Mouse (Mus musculus): ENCODE measurements around the gene Zfyve28. TPM values are rescaled to one million over a fixed set of nuclear protein-coding genes. Genes with fewer than 3 reads are reported as not detected.

Gene Zfyve28
- polyA plus RNA-seq, 1 experiment = not detected

DNA sequence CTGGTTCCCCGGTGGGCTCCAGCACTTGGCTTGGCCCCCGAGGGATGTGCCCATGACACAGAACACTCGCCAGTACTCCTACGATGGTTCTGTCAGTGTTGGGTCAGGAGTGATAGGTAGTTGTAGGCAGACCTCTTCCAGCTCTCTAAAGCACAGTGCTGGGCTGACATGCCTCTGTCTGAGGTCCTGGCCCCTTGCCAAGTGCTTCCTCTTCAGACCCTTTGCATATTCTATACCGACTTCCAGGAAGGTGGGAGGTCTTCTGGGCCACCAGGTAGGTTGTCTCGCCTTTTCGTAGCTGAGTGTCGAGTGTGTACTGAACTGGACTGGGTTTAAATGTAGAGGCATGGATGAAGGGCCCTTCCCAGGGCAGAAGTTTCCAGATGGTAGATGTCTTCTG is 74.6 kb downstream of the Zfyve28 start:
- Histone ChIP-seq H3K4me1 (ENCODE audit: control insufficient read depth) (no peaks in the 10 kb centered on the region), H3K36me3 (ENCODE audit: control insufficient read depth) (no peaks in the 10 kb centered on the region), H3K4me3 (replicated peaks) (no peak overlapping the region), H3K27me3 (ENCODE audit: control insufficient read depth) (no peaks in the 10 kb centered on the region), H3K9me3 (ENCODE audit: control insufficient read depth, low read length) (no peaks in the 10 kb centered on the region)
- TF ChIP-seq GATA1 (IDR thresholded peaks at IDR 0.05; ENCODE audit: low read length) (no peak), TAL1 (IDR thresholded peaks at IDR 0.05; ENCODE audit: low read length) (no peak)

DNA sequence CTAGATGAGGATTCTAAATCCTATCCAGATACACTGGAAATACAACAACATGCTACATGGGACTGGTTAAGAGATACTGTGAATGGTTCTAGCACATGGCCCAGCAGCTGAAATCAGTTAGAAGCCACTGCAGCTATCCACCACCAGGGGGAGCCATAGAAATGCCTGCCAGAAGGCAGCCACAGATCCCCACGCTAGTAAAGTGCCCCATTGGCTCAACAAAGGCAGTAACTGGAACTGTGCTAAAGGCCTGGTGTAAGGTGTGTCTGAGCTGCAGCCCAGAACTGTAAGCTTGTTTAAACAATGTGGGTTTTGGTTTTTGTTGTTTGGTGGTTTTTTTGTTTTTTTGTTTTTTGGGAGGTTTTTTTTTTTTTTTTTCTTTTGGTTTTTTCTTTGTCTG is 78.0 kb downstream of the Zfyve28 start:
- TF ChIP-seq GATA1 (IDR thresholded peaks at IDR 0.05; ENCODE audit: low read length) (no peak), TAL1 (IDR thresholded peaks at IDR 0.05; ENCODE audit: low read length) (no peak)
- no peaks in the 10 kb centered on the region for H3K9me3 ChIP-seq (ENCODE audit: control insufficient read depth, low read length)
- H3K36me3 ChIP-seq (ENCODE audit: control insufficient read depth) = no peaks in the 10 kb centered on the region
- H3K27me3 ChIP-seq (ENCODE audit: control insufficient read depth) = no peaks in the 10 kb centered on the region
- H3K4me1 ChIP-seq (ENCODE audit: control insufficient read depth) = no peaks in the 10 kb centered on the region
- H3K4me3 ChIP-seq (replicated peaks) = no peak overlapping the region

DNA sequence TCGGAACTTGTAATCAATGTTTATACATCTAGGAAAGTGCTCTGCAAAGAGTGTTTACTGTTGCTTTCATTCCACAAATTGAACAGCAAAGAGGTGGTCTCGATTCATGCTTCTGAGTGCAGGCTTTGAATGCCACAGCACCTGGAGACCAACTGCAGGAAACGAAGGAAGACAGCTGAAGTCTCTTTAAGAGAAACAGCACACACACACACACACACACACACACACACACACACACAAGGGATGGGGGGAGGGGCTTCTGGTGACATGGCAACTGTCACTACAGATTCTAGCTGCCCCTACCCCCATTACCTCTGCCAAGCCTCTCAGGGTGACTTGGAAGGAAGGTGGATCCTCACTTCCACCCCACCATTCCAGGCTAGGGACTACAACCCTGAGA is 80.7 kb downstream of the Zfyve28 start:
- H3K4me3 ChIP-seq (replicated peaks) = no peak overlapping the region
- H3K4me1 ChIP-seq (ENCODE audit: control insufficient read depth) = no peaks in the 10 kb centered on the region
- H3K36me3 ChIP-seq (ENCODE audit: control insufficient read depth) = no peaks in the 10 kb centered on the region
- no peaks in the 10 kb centered on the region for H3K27me3 ChIP-seq (ENCODE audit: control insufficient read depth)
- TF ChIP-seq GATA1 (IDR thresholded peaks at IDR 0.05; ENCODE audit: low read length) (no peak), TAL1 (IDR thresholded peaks at IDR 0.05; ENCODE audit: low read length) (no peak)
- no peaks in the 10 kb centered on the region for H3K9me3 ChIP-seq (ENCODE audit: control insufficient read depth, low read length)

DNA sequence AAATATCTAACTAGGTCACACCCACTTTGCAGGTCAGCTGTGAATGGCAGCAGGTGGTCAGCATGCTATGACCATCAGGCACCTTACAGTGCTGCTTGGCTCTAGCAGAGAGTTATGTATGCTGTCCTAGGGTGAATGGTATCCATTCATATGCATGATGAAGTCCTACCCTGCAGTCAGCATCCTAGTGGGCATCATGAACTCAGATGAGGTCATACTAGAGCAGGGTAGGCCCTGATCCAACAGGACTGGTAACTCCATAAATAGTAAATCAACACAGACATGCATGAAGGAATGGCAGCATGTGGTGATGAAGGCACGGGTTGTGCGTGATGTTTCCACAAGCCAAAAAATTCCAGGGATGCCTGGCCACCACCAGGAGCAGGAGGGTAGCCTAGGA is 82.5 kb downstream of the Zfyve28 start:
- H3K27me3 ChIP-seq (ENCODE audit: control insufficient read depth) = no peaks in the 10 kb centered on the region
- TF ChIP-seq GATA1 (IDR thresholded peaks at IDR 0.05; ENCODE audit: low read length) = no peak
- no peak for TF ChIP-seq TAL1 (IDR thresholded peaks at IDR 0.05; ENCODE audit: low read length)
- H3K9me3 ChIP-seq (ENCODE audit: control insufficient read depth, low read length) = no peaks in the 10 kb centered on the region
- no peaks in the 10 kb centered on the region for H3K36me3 ChIP-seq (ENCODE audit: control insufficient read depth)
- H3K4me1 ChIP-seq (ENCODE audit: control insufficient read depth) = no peaks in the 10 kb centered on the region
- no peak overlapping the region for H3K4me3 ChIP-seq (replicated peaks)

DNA sequence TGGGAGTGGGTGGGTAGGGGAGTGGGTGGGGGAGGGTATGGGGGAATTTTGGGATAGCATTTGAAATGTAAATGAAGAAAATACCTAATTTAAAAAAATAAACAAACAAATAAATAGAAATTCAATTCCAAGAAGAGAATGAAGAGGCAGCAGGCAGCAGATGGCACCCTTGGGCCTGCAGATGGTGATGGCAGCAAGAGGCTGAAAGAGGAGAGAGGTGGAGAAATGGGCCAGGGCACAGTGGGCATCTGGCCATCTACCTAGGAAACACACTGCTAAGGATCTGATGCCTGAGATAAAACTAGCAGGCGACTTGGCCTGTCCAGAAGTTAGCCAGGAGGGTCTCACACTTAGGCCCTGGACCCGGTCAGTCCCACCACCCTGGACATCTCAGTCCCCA is 83.3 kb downstream of the Zfyve28 start:
- TF ChIP-seq TAL1 (IDR thresholded peaks at IDR 0.05; ENCODE audit: low read length) = no peak
- TF ChIP-seq GATA1 (IDR thresholded peaks at IDR 0.05; ENCODE audit: low read length) = no peak
- H3K36me3 ChIP-seq (ENCODE audit: control insufficient read depth) = no peaks in the 10 kb centered on the region
- no peaks in the 10 kb centered on the region for H3K4me1 ChIP-seq (ENCODE audit: control insufficient read depth)
- no peak overlapping the region for H3K4me3 ChIP-seq (replicated peaks)
- no peaks in the 10 kb centered on the region for H3K9me3 ChIP-seq (ENCODE audit: control insufficient read depth, low read length)
- no peaks in the 10 kb centered on the region for H3K27me3 ChIP-seq (ENCODE audit: control insufficient read depth)

DNA sequence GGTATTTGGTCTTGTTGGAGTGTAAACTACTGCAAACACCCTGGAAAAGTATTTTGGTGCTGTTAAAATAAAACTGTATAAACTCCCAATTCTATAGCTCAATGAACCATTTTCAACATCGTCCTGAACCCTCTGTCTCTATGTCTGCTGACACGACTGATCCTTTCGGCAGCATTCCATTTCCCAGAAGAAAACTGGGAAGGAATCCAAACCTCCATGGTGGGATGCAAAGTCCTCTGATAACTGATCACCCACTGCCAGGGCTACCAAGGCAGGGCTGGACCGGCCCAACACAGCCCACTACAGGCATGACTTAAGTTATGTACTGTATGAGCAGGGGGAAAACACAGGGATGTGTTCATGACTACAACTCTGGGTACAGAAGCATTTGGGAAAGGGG is 86.2 kb downstream of the Zfyve28 start:
- no peaks in the 10 kb centered on the region for H3K36me3 ChIP-seq (ENCODE audit: control insufficient read depth)
- H3K27me3 ChIP-seq (ENCODE audit: control insufficient read depth) = no peaks in the 10 kb centered on the region
- TF ChIP-seq GATA1 (IDR thresholded peaks at IDR 0.05; ENCODE audit: low read length) (no peak), TAL1 (IDR thresholded peaks at IDR 0.05; ENCODE audit: low read length) (no peak)
- H3K4me3 ChIP-seq (replicated peaks) = no peak overlapping the region
- no peaks in the 10 kb centered on the region for H3K9me3 ChIP-seq (ENCODE audit: control insufficient read depth, low read length)
- H3K4me1 ChIP-seq (ENCODE audit: control insufficient read depth) = no peaks in the 10 kb centered on the region

DNA sequence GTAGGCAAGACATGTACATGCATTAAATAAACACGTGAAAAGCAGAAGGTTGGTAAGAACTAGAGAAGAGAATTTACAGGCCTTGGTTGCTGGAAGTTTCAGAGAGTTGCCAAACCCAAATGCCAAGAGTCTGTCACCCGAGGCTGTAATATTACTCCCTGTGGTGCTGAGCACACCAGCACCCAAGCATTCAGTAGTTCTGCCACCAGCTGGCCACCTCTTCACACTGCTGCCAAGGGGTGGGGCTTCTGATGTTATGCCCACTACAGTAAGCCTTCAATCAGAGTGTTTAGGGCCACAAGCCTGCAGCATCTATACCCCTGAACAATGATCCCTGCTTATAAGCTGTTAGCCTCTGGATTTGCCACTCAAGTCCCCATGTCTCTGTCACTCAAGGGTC is 86.9 kb downstream of the Zfyve28 start:
- TF ChIP-seq GATA1 (IDR thresholded peaks at IDR 0.05; ENCODE audit: low read length) (no peak), TAL1 (IDR thresholded peaks at IDR 0.05; ENCODE audit: low read length) (no peak)
- H3K4me3 ChIP-seq (replicated peaks) = no peak overlapping the region
- no peaks in the 10 kb centered on the region for H3K36me3 ChIP-seq (ENCODE audit: control insufficient read depth)
- no peaks in the 10 kb centered on the region for H3K27me3 ChIP-seq (ENCODE audit: control insufficient read depth)
- no peaks in the 10 kb centered on the region for H3K9me3 ChIP-seq (ENCODE audit: control insufficient read depth, low read length)
- H3K4me1 ChIP-seq (ENCODE audit: control insufficient read depth) = no peaks in the 10 kb centered on the region

DNA sequence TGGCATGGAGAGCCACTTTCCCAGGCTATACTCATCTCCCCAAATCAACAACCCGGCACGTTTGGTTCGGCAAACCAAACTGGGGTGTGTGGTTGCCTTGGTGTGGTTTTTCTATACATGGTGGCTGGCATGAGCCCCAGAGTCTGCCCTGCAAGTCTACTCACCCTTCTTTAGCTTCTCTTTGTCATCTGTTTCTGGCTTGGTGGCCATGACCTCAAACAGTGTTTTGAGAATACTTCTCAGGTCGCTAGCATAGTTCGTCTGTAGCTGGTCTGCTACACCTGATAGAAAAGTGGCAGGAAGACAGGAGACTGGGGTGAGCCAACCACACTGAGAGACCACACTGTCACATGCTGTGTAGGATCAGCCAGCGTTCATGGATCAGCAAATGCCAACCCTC is 89.6 kb downstream of the Zfyve28 start:
- H3K4me3 ChIP-seq (replicated peaks) = no peak overlapping the region
- H3K4me1 ChIP-seq (ENCODE audit: control insufficient read depth) = no peaks in the 10 kb centered on the region
- H3K27me3 ChIP-seq (ENCODE audit: control insufficient read depth) = no peaks in the 10 kb centered on the region
- no peaks in the 10 kb centered on the region for H3K9me3 ChIP-seq (ENCODE audit: control insufficient read depth, low read length)
- no peak for TF ChIP-seq GATA1 (IDR thresholded peaks at IDR 0.05; ENCODE audit: low read length)
- no peak for TF ChIP-seq TAL1 (IDR thresholded peaks at IDR 0.05; ENCODE audit: low read length)
- H3K36me3 ChIP-seq (ENCODE audit: control insufficient read depth) = no peaks in the 10 kb centered on the region

DNA sequence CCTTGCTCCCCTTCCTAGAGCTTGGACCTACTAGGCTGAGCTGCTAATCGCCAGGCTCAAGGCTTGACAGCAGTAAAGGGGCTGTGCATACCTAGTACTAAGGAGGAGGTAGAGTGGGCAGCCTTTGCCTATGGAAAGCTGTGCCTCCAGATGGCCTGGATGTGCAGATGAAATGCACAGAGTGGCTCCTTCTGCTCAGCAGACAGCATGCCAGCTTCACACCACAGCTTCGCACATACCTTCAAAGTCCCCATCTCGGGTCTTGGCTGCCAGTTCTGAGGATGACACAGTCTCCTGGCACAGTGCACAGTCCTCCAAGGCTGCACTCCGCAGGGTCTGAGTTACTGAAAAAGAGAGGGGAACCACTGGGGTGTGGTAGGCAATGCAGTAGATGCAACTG is 91.0 kb downstream of the Zfyve28 start:
- H3K36me3 ChIP-seq (ENCODE audit: control insufficient read depth) = no peaks in the 10 kb centered on the region
- H3K9me3 ChIP-seq (ENCODE audit: control insufficient read depth, low read length) = no peaks in the 10 kb centered on the region
- H3K27me3 ChIP-seq (ENCODE audit: control insufficient read depth) = no peaks in the 10 kb centered on the region
- H3K4me3 ChIP-seq (replicated peaks) = no peak overlapping the region
- TF ChIP-seq GATA1 (IDR thresholded peaks at IDR 0.05; ENCODE audit: low read length) (no peak), TAL1 (IDR thresholded peaks at IDR 0.05; ENCODE audit: low read length) (no peak)
- H3K4me1 ChIP-seq (ENCODE audit: control insufficient read depth) = no peaks in the 10 kb centered on the region

DNA sequence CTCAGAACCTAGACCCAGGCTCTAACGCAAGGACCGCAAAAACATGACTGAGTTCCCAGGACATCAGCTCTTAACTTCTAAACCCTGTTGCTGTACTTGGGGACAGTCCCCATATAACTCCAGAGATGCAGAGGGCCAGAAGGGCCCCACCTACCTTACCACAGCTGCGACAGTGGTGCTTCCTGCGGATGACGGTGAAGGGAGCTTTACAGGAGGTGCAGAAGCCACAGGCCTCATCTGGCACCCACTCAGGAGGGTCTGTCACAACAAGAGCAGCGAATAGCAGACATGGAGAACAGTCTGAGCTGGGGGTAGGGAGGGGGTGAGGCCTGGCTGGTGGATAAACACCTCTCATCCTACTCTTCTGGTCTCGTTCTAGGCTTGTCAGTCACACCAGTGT is 91.8 kb downstream of the Zfyve28 start:
- Histone ChIP-seq H3K36me3 (ENCODE audit: control insufficient read depth) (no peaks in the 10 kb centered on the region), H3K4me3 (replicated peaks) (no peak overlapping the region), H3K27me3 (ENCODE audit: control insufficient read depth) (no peaks in the 10 kb centered on the region), H3K4me1 (ENCODE audit: control insufficient read depth) (no peaks in the 10 kb centered on the region), H3K9me3 (ENCODE audit: control insufficient read depth, low read length) (no peaks in the 10 kb centered on the region)
- TF ChIP-seq TAL1 (IDR thresholded peaks at IDR 0.05; ENCODE audit: low read length) = no peak
